Mouse (Mus musculus) lung, embryonic 16.5 days (tissue): ENCODE data around the gene Creg2. TPM values are rescaled to one million over a fixed set of nuclear protein-coding genes. Genes with fewer than 3 reads are reported as not detected.

Source experiments
- ATAC-seq: fragments of 200-750 bp; cut with Nextera tagmentation; 2 replicates; pipeline ENCODE4 v1.8.0; 2017; ENCODE audit warnings: low read depth, mild to moderate bottlenecking, moderate library complexity
- H3K27ac ChIP-seq: fragments of 300-500 bp; sonication (generic); 2 replicates; pipeline ENCODE4 v1.5.1; 2014; ENCODE audit warnings: mild to moderate bottlenecking, control low read depth, low read length
- H3K27me3 ChIP-seq: fragments of 300-500 bp; sonication (generic); 2 replicates; pipeline ENCODE4 v1.6.1; 2014; ENCODE audit warnings: low read depth, low read length, mixed read lengths; ENCODE audit not compliant: control insufficient read depth, insufficient read depth
- H3K36me3 ChIP-seq: fragments of 300-500 bp; sonication (generic); 2 replicates; pipeline ENCODE4 v1.6.1; 2014; ENCODE audit warnings: low read length; ENCODE audit not compliant: control insufficient read depth, insufficient read depth
- H3K4me1 ChIP-seq: fragments of 300-500 bp; sonication (generic); replicated peaks from 2 replicates; pipeline ENCODE4 v1.6.1; 2014; ENCODE audit warnings: low read length, mixed read lengths; ENCODE audit not compliant: control insufficient read depth, insufficient read depth
- H3K4me2 ChIP-seq: fragments of 300-500 bp; sonication (generic); 2 replicates; pipeline ENCODE4 v1.6.1; 2014; ENCODE audit warnings: low read depth, low read length, control low read depth
- H3K4me3 ChIP-seq: fragments of 300-500 bp; sonication (generic); 2 replicates; pipeline ENCODE4 v1.5.1; 2014; ENCODE audit warnings: mild to moderate bottlenecking, low read length, control low read depth
- H3K9ac ChIP-seq: fragments of 300-500 bp; sonication (generic); 2 replicates; pipeline ENCODE4 v1.6.1; 2014; ENCODE audit warnings: low read length, control low read depth
- H3K9me3 ChIP-seq: fragments of 300-500 bp; sonication (generic); 2 replicates; pipeline ENCODE4 v1.6.1; 2016; ENCODE audit warnings: low read length; ENCODE audit not compliant: control insufficient read depth
- WGBS: fragments of 180-500 bp; shearing (Covaris S2); extraction: QIAGEN DNeasy Blood & Tissue Kit; methylation state at CpG from one replicate; pipeline ENCODE4 v1.1.7; 2014; 5-methylcytosine and 5-hydroxymethylcytosine counted together
- polyA plus RNA-seq: library from polyadenylated mRNA; unstranded; fragments of >200 nt; fragmentation: Nextera tagmentation; extraction: Ambion mirVana; gene quantifications from 2 replicates; pipeline ENCODE4 v1.2.1, GENCODE M21; 2015

Creg2 gene
- 0.04 and 0.14 TPM in 2 replicates for polyA plus RNA-seq

- H3K4me2 ChIP-seq, result peak within 1 kb of the TSS; percentile 93
- H3K27ac ChIP-seq, result no peak within 1 kb of the TSS
- peaks cover 39% of the 10 kb centered on the region for H3K27me3 ChIP-seq
- no peaks in the 10 kb centered on the region for H3K36me3 ChIP-seq
- no peaks in the 10 kb centered on the region for H3K9me3 ChIP-seq
- WGBS, result 34% methylated on average over 9 of the region's 9 CpGs
- peak within 1 kb of the TSS; percentile 28; the same call in 1 of the 2 replicates for H3K9ac ChIP-seq
- H3K4me3 ChIP-seq, result peak within 1 kb of the TSS; percentile 55
- no peak for ATAC-seq
- H3K4me1 ChIP-seq, result peaks cover 13% of the 10 kb centered on the region
Observed at GRCm38 (mm10) chr1:39651241-39651548, at the start of gene Creg2. Gene Creg2 (minus strand): TSS chr1:39651474.

DNA sequence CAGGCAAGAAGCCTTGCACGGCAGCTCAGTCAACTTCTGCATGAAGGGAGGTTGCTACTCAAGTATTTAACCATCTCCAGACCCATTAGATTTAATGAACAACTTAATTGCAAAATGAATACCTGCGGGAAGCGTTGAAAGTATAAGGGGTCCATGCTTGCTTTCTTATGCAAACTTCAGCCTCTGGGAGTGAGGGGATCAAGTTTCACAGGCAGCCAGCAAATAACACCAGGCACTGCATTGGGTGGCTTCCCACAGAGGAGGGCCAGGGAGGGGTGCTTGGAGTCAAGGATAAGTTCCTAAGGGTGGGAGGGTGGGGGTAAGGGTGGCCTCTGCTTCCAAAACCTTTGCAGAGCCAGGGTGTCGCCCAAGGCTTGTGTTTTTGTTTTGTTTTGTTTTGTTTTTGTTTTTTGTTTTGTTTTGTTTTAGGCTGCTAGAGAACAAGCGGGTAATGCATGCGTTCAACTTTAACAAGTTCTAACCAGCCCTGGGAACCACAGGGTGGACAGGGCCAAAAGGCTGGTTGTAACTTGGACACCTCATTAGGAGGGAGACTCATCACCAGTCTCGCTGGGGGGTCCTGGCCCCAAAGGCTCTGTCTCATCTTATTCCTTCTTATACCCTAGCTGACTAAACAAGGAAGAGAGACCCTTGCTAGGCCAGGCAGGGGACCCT lies 49.5 kb upstream of the Creg2 start:
- Histone ChIP-seq H3K27me3 (no peaks in the 10 kb centered on the region), H3K27ac (peak overlapping the region; percentile 72), H3K4me3 (no peak overlapping the region), H3K9me3 (no peaks in the 10 kb centered on the region), H3K9ac (peak overlapping the region; percentile 42; the same call in 1 of the 2 replicates), H3K4me2 (no peak overlapping the region), H3K4me1 (peaks cover 39% of the 10 kb centered on the region), H3K36me3 (no peaks in the 10 kb centered on the region)
- ATAC-seq, result peak; percentile 61
- WGBS, result 24% methylated on average over 7 of the region's 7 CpGs

DNA sequence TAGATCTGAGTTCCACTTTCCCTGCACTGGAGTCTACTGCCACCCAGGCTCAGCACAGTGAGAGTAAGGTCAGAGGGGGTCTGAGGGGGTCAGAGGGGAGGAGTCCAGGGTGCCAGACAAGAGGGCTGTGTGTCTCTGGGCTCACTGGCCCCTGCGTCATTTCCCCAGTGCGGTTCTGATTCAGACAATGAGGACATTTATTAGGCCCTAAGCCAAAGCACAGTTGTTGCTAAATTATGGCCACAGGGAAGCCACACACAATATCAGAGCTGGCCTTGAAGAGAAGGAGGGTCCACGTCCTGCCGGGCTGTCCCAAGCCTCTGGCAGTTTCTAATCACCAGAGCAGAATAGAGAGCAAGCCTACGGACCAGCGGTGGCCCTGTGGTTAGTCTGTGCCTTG lies 47.2 kb upstream of the Creg2 start:
- Histone ChIP-seq H3K9me3 (no peaks in the 10 kb centered on the region), H3K27ac (peak overlapping the region; percentile 75), H3K4me3 (no peak overlapping the region), H3K9ac (no peak overlapping the region), H3K4me1 (peaks cover 39% of the 10 kb centered on the region), H3K27me3 (no peaks in the 10 kb centered on the region), H3K36me3 (no peaks in the 10 kb centered on the region), H3K4me2 (no peak overlapping the region)
- 36% methylated on average over 6 of the region's 6 CpGs for WGBS
- peak; percentile 21; the same call in 1 of the 2 replicates for ATAC-seq

DNA sequence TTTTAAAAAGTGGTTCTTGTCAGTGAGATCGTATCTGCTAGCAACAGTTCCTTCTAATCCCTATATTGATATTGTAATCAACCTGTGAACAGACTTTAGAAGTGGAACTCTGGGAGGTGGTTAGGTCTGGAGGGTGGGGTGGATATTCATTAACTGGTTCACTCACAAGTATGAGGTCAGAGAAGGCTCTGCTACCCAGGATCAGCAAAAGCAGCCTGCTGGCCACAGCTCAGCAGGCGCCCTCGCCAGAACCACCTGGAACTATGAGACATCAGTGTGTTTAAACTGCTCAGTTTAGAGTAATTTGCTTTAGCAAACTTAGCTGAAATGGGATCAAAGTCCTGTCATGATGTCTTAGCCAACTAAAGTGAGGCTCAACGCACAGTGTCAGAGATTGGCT lies 43.9 kb upstream of the Creg2 start:
- 40% methylated on average over 4 of the region's 4 CpGs for WGBS
- no peak overlapping the region for H3K27ac ChIP-seq
- H3K4me3 ChIP-seq, result no peak overlapping the region
- H3K27me3 ChIP-seq, result no peaks in the 10 kb centered on the region
- H3K4me2 ChIP-seq, result no peak overlapping the region
- H3K4me1 ChIP-seq, result peaks cover 13% of the 10 kb centered on the region
- no peak for ATAC-seq
- no peaks in the 10 kb centered on the region for H3K9me3 ChIP-seq
- H3K9ac ChIP-seq, result no peak overlapping the region
- H3K36me3 ChIP-seq, result no peaks in the 10 kb centered on the region

GRCm38 (mm10) chr1:39694756-39695155 lies 43.5 kb upstream of the Creg2 start:
- Histone ChIP-seq H3K4me1 (peaks cover 10% of the 10 kb centered on the region), H3K36me3 (no peaks in the 10 kb centered on the region), H3K27me3 (no peaks in the 10 kb centered on the region), H3K4me3 (no peak overlapping the region), H3K9me3 (no peaks in the 10 kb centered on the region), H3K27ac (no peak overlapping the region), H3K4me2 (no peak overlapping the region), H3K9ac (no peak overlapping the region)
- WGBS, result 37% methylated on average over 7 of the region's 7 CpGs
- ATAC-seq, result no peak

GRCm38 (mm10) chr1:39691974-39692373 lies 40.7 kb upstream of the Creg2 start:
- no peak overlapping the region for H3K9ac ChIP-seq
- no peak overlapping the region for H3K27ac ChIP-seq
- peaks cover 6% of the 10 kb centered on the region for H3K4me1 ChIP-seq
- H3K27me3 ChIP-seq, result no peaks in the 10 kb centered on the region
- 61% methylated on average over 3 of the region's 3 CpGs for WGBS
- no peaks in the 10 kb centered on the region for H3K36me3 ChIP-seq
- no peak overlapping the region for H3K4me3 ChIP-seq
- H3K4me2 ChIP-seq, result no peak overlapping the region
- no peak for ATAC-seq
- H3K9me3 ChIP-seq, result no peaks in the 10 kb centered on the region

GRCm38 (mm10) chr1:39691061-39691460 lies 39.8 kb upstream of the Creg2 start:
- no peak overlapping the region for H3K4me3 ChIP-seq
- peaks cover 3% of the 10 kb centered on the region; the same call in 1 of the 2 replicates for H3K4me1 ChIP-seq
- H3K36me3 ChIP-seq, result no peaks in the 10 kb centered on the region
- no peak overlapping the region for H3K9ac ChIP-seq
- no peak for ATAC-seq
- no peak overlapping the region for H3K4me2 ChIP-seq
- no peaks in the 10 kb centered on the region for H3K27me3 ChIP-seq
- WGBS, result 49% methylated on average over 4 of the region's 4 CpGs
- H3K9me3 ChIP-seq, result no peaks in the 10 kb centered on the region
- H3K27ac ChIP-seq, result no peak overlapping the region

- ATAC-seq, result no peak
- Histone ChIP-seq H3K4me3 (no peak overlapping the region), H3K36me3 (no peaks in the 10 kb centered on the region), H3K9me3 (no peaks in the 10 kb centered on the region), H3K27me3 (no peaks in the 10 kb centered on the region), H3K4me2 (no peak overlapping the region), H3K27ac (no peak overlapping the region), H3K9ac (no peak overlapping the region), H3K4me1 (peaks cover 4% of the 10 kb centered on the region; the same call in 1 of the 2 replicates)
- WGBS, result 57% methylated on average over 6 of the region's 6 CpGs
Observed at GRCm38 (mm10) chr1:39688573-39688972, 37.3 kb upstream of the Creg2 start.

GRCm38 (mm10) chr1:39687279-39687678 lies 36.0 kb upstream of the Creg2 start:
- H3K9me3 ChIP-seq, result no peaks in the 10 kb centered on the region
- 46% methylated on average over 9 of the region's 9 CpGs for WGBS
- no peak for ATAC-seq
- no peak overlapping the region for H3K27ac ChIP-seq
- no peak overlapping the region for H3K4me2 ChIP-seq
- no peak overlapping the region for H3K4me3 ChIP-seq
- H3K4me1 ChIP-seq, result peaks cover 4% of the 10 kb centered on the region; the same call in 1 of the 2 replicates
- H3K27me3 ChIP-seq, result no peaks in the 10 kb centered on the region
- H3K36me3 ChIP-seq, result no peaks in the 10 kb centered on the region
- no peak overlapping the region for H3K9ac ChIP-seq
